Mouse (Mus musculus) CD8-positive naive resting alpha-beta T cell, adult 2 months (primary cell): Measurements from ENCODE around the gene Csf2rb2.
"Not testable (repeated sequence)": the region's sequence is repeated elsewhere in the genome, so short reads cannot be mapped to it uniquely, and the experiment has no call there.

ENCODE experiments used
- DNase-seq, 2 experiments: peaks; one replicate each; pipeline ENCODE4 v3.0.0; 2022; ENCODE audit warnings: low read depth in 2 of 2, low spot score in 2 of 2

Gene Csf2rb2

GRCm38 (mm10) chr15:78257326-78258050, 48.0 kb downstream of the Csf2rb2 start:
- peak; percentile 19 to 22 for DNase-seq

GRCm38 (mm10) chr15:78256602-78257259, 48.8 kb downstream of the Csf2rb2 start:
- DNase-seq, result not testable (repeated sequence)

- no peak for DNase-seq
Observed at GRCm38 (mm10) chr15:78254751-78255150, 50.8 kb downstream of the Csf2rb2 start.

- peak in 1 of 2 experiments; percentile 15 for DNase-seq
Observed at GRCm38 (mm10) chr15:78248410-78248809, 57.1 kb downstream of the Csf2rb2 start.

GRCm38 (mm10) chr15:78247659-78248058, 57.9 kb downstream of the Csf2rb2 start:
- DNase-seq, result no peak

- no peak for DNase-seq
Observed at GRCm38 (mm10) chr15:78246143-78247116, 59.1 kb downstream of the Csf2rb2 start.

- DNase-seq, result peak; percentile 18 to 23
Observed at GRCm38 (mm10) chr15:78244695-78245492, 60.6 kb downstream of the Csf2rb2 start, which contains the start of gene Ncf4. TSS of gene Ncf4 (plus strand) at chr15:78244801.

- no peak for DNase-seq
Observed at GRCm38 (mm10) chr15:78243774-78244173, 61.7 kb downstream of the Csf2rb2 start.

- no peak for DNase-seq
Observed at GRCm38 (mm10) chr15:78243061-78243460, 62.5 kb downstream of the Csf2rb2 start.

- no peak for DNase-seq
Observed at GRCm38 (mm10) chr15:78241335-78241734, 64.2 kb downstream of the Csf2rb2 start.

GRCm38 (mm10) chr15:78239956-78240617, 65.4 kb downstream of the Csf2rb2 start:
- no peak for DNase-seq

GRCm38 (mm10) chr15:78239453-78239852, 66.1 kb downstream of the Csf2rb2 start:
- peak; percentile 65 to 72 for DNase-seq

GRCm38 (mm10) chr15:78234823-78235509, 70.6 kb downstream of the Csf2rb2 start:
- no peak for DNase-seq
